Mouse (Mus musculus): ENCODE measurements around the gene Tgfbr3l. TPM values are rescaled to one million over a fixed set of nuclear protein-coding genes. Genes with fewer than 3 reads are reported as not detected.
A peak's percentile ranks its signal among the peaks of the same experiment; 100 is the strongest.

Tgfbr3l gene
- 1.3 and 1.4 TPM in 2 replicates for polyA plus RNA-seq (2016; fragmentation: Nextera tagmentation; extraction: Ambion mirVana)

- WGBS (ENCODE audit: insufficient replicate concordance): 79% methylated on average over 15 of the region's 15 CpGs
- no peak for ATAC-seq
- peaks cover 64% of the 10 kb centered on the region for H3K36me3 ChIP-seq
- peaks cover 37% of the 10 kb centered on the region for H3K4me1 ChIP-seq
- no peaks in the 10 kb centered on the region for H3K27me3 ChIP-seq (replicated peaks)
- H3K4me3 ChIP-seq: no peak within 1 kb of the TSS
- H3K9me3 ChIP-seq (replicated peaks): no peaks in the 10 kb centered on the region
- no peak within 1 kb of the TSS for H3K27ac ChIP-seq
- H3K4me2 ChIP-seq: no peak within 1 kb of the TSS
- no peak within 1 kb of the TSS for H3K9ac ChIP-seq
Measured at GRCm38 (mm10) chr8:4247951-4248540, at the start of gene Tgfbr3l. Tgfbr3l (plus strand) TSS chr8:4248214.

- Histone ChIP-seq H3K4me3 (no peak overlapping the region), H3K4me1 (peaks cover 10% of the 10 kb centered on the region), H3K4me2 (no peak overlapping the region), H3K27me3 (replicated peaks) (peaks cover 44% of the 10 kb centered on the region), H3K9ac (no peak overlapping the region), H3K27ac (no peak overlapping the region), H3K9me3 (replicated peaks) (no peaks in the 10 kb centered on the region), H3K36me3 (no peaks in the 10 kb centered on the region)
- WGBS (ENCODE audit: insufficient replicate concordance): 20% methylated on average over 2 of the region's 2 CpGs
- no peak for ATAC-seq
Measured at GRCm38 (mm10) chr8:4201321-4201720, 46.7 kb upstream of the Tgfbr3l start.

GRCm38 (mm10) chr8:4205246-4206123 is 42.5 kb upstream of the Tgfbr3l start:
- H3K9me3 ChIP-seq (replicated peaks): no peaks in the 10 kb centered on the region
- WGBS (ENCODE audit: insufficient replicate concordance): 17% methylated on average over 38 of the region's 38 CpGs
- peak overlapping the region; percentile 18 for H3K4me3 ChIP-seq
- H3K9ac ChIP-seq: 0 out of 2 replicates have a peak overlapping the region, but pooled peaks have one; percentile 14
- H3K4me1 ChIP-seq: peaks cover 20% of the 10 kb centered on the region
- H3K36me3 ChIP-seq: no peaks in the 10 kb centered on the region
- peak overlapping the region; percentile 46 for H3K4me2 ChIP-seq
- H3K27ac ChIP-seq: no peak overlapping the region
- no peak for ATAC-seq
- H3K27me3 ChIP-seq (replicated peaks): peaks cover 84% of the 10 kb centered on the region

GRCm38 (mm10) chr8:4206182-4207015 is 41.6 kb upstream of the Tgfbr3l start:
- H3K9ac ChIP-seq: no peak overlapping the region

GRCm38 (mm10) chr8:4207016-4207350 is 41.0 kb upstream of the Tgfbr3l start:
- H3K4me3 ChIP-seq: peak overlapping the region; percentile 18; the same call in 1 of the 2 replicates
- no peaks in the 10 kb centered on the region for H3K36me3 ChIP-seq
- H3K27me3 ChIP-seq (replicated peaks): peaks cover 97% of the 10 kb centered on the region
- WGBS (ENCODE audit: insufficient replicate concordance): 49% methylated on average over 2 of the region's 2 CpGs
- peaks cover 20% of the 10 kb centered on the region for H3K4me1 ChIP-seq
- H3K27ac ChIP-seq: no peak overlapping the region
- peak overlapping the region; percentile 46 for H3K4me2 ChIP-seq
- ATAC-seq: no peak
- no peaks in the 10 kb centered on the region for H3K9me3 ChIP-seq (replicated peaks)
- no peak overlapping the region for H3K9ac ChIP-seq

More at GRCm38 (mm10) chr8:4206182-4207015, 41.6 kb upstream of the Tgfbr3l start:
- Histone ChIP-seq H3K36me3 (no peaks in the 10 kb centered on the region), H3K27ac (no peak overlapping the region), H3K4me2 (peak overlapping the region; percentile 46), H3K4me1 (peaks cover 20% of the 10 kb centered on the region), H3K4me3 (peak overlapping the region; percentile 18), H3K9me3 (replicated peaks) (no peaks in the 10 kb centered on the region), H3K27me3 (replicated peaks) (peaks cover 93% of the 10 kb centered on the region)
- ATAC-seq: peak; percentile 72
- 10% methylated on average over 44 of the region's 44 CpGs for WGBS (ENCODE audit: insufficient replicate concordance)

DNA sequence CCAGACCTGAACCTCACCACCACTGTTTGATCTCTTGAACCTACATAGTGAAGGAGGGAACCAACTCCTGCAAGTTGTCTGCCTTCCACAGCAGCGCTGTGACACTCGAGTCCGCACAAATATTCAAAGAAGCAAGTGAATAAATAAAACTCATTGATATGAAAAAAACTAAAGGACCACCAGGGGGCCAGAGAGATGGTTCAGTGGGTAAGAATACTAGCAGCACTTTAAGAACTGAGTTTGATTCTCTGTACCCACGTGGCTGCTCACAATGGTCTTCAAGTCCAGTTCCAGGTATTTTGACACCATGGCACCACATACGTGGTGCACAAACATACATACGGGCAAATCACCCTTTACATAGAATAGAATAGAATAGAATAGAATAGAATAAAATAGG is 36.9 kb upstream of the Tgfbr3l start:
- no peaks in the 10 kb centered on the region for H3K9me3 ChIP-seq (replicated peaks)
- no peaks in the 10 kb centered on the region for H3K36me3 ChIP-seq
- WGBS (ENCODE audit: insufficient replicate concordance): 68% methylated on average over 6 of the region's 6 CpGs
- no peak overlapping the region for H3K4me2 ChIP-seq
- no peak for ATAC-seq
- no peak overlapping the region for H3K9ac ChIP-seq
- H3K27me3 ChIP-seq (replicated peaks): peaks cover 97% of the 10 kb centered on the region
- H3K4me1 ChIP-seq: peaks cover 39% of the 10 kb centered on the region
- H3K4me3 ChIP-seq: no peak overlapping the region
- H3K27ac ChIP-seq: no peak overlapping the region

DNA sequence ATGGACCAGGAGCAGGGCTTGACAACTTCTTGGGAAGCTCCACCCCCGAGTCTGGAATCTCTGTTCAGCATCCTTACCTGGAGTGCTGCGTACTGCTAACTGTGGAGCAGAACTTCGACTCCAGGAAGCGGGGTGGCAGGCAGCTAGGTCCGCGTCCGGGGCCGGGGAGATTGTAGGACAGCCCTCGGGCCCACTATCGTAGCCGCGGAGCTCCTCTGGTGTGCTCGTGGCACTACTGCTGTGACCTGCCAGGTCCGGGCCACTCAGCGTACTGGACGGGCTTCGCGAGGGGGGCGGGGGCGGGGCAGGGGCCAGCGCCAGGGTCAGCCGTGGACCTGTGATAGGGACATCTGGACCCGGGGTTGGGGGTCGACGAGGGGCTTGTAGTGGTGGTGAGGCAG is 35.2 kb upstream of the Tgfbr3l start:
- ATAC-seq: peak; percentile 23
- Histone ChIP-seq H3K9me3 (replicated peaks) (no peaks in the 10 kb centered on the region), H3K36me3 (no peaks in the 10 kb centered on the region), H3K27me3 (replicated peaks) (peaks cover 97% of the 10 kb centered on the region), H3K4me1 (peaks cover 27% of the 10 kb centered on the region), H3K9ac (no peak overlapping the region), H3K27ac (no peak overlapping the region), H3K4me2 (peak overlapping the region; percentile 74), H3K4me3 (peak overlapping the region; percentile 39)
- WGBS (ENCODE audit: insufficient replicate concordance): 2% methylated on average over 25 of the region's 25 CpGs

DNA sequence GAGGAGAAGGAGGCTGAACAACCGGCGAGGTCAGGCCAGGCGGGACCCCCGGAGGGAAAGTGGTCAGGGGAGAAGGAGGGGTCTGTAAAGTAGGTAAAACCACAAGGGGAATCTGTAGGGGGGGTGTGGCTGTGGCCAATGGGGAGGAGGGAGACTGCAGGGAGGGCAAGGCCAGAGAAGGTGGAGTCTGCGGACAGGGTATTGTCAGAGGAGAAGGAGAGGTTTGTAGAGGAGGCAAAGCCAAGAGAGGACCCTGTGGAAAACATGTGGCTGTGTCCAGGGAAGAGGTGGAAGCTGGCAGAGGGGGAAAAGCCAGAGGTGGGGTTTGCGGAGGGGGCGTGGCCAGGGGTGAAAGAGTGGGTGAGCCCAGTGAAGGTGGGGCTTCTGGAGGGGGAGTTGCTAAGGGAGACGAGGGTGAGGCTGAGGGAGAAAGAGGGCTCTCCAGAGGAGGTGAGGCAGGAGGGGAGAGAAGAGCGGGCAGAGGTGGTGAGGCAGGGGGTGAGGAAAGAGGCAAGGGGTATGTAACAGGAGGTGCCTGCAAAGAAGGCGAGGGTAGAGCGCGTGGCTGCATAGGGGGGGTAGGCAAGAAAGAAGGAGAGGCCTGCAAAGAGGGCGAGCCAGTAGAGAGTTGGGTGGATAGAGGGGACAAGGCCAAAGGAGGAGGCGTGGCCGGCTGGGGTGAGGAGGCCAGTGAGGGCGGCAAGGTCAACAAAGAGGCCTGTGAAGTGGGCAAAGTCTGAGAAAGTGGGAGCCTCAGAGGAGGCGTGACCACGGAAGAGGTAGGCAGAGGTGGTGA is 34.6 kb upstream of the Tgfbr3l start:
- Histone ChIP-seq H3K4me1 (peaks cover 27% of the 10 kb centered on the region), H3K9me3 (replicated peaks) (no peaks in the 10 kb centered on the region), H3K9ac (0 out of 2 replicates have a peak overlapping the region, but pooled peaks have one; percentile 24), H3K27me3 (replicated peaks) (peaks cover 97% of the 10 kb centered on the region), H3K27ac (0 out of 2 replicates have a peak overlapping the region, but pooled peaks have one; percentile 26), H3K36me3 (no peaks in the 10 kb centered on the region), H3K4me2 (peak overlapping the region; percentile 74), H3K4me3 (peak overlapping the region; percentile 39)
- peak; percentile 60 for ATAC-seq
- 3% methylated on average over 18 of the region's 18 CpGs for WGBS (ENCODE audit: insufficient replicate concordance)

GRCm38 (mm10) chr8:4214006-4214980 is 33.7 kb upstream of the Tgfbr3l start:
- 3% methylated on average over 33 of the region's 33 CpGs for WGBS (ENCODE audit: insufficient replicate concordance)
- ATAC-seq: peak; percentile 67
- 0 out of 2 replicates have a peak overlapping the region, but pooled peaks have one; percentile 26 for H3K27ac ChIP-seq
- H3K4me3 ChIP-seq: peak overlapping the region; percentile 39
- H3K36me3 ChIP-seq: no peaks in the 10 kb centered on the region
- H3K9ac ChIP-seq: 0 out of 2 replicates have a peak overlapping the region, but pooled peaks have one; percentile 24
- peak overlapping the region; percentile 74 for H3K4me2 ChIP-seq
- no peaks in the 10 kb centered on the region for H3K9me3 ChIP-seq (replicated peaks)
- peaks cover 97% of the 10 kb centered on the region for H3K27me3 ChIP-seq (replicated peaks)
- H3K4me1 ChIP-seq: peaks cover 27% of the 10 kb centered on the region

DNA sequence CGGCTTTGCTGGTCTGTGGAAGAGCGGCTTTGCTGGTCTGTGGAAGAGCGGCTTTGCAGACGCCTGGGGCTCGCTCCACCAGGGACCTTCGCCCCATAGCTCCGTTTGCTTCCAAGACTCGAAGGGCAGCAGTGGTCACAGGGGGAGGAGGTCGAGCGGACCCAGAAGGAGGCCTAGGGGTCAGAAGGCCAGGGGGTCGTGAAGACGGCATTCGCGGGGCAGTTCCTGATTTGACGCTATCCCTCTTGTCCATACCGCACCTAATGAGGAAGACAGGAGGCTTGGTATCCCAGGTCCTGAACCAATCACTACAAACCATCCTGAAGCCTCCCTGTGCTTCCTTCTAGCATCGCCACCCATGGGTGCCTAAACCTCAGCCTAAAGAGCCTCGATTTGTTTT is 31.7 kb upstream of the Tgfbr3l start:
- no peak for ATAC-seq
- peak overlapping the region; percentile 37; the same call in 1 of the 2 replicates for H3K4me3 ChIP-seq
- H3K9me3 ChIP-seq (replicated peaks): no peaks in the 10 kb centered on the region
- peak overlapping the region; percentile 61 for H3K4me2 ChIP-seq
- no peaks in the 10 kb centered on the region for H3K36me3 ChIP-seq
- no peak overlapping the region for H3K9ac ChIP-seq
- H3K27ac ChIP-seq: no peak overlapping the region
- H3K4me1 ChIP-seq: peaks cover 27% of the 10 kb centered on the region
- peaks cover 96% of the 10 kb centered on the region for H3K27me3 ChIP-seq (replicated peaks)
- 12% methylated on average over 18 of the region's 18 CpGs for WGBS (ENCODE audit: insufficient replicate concordance)

All from liver, embryonic 12.5 days (tissue).